Mouse (Mus musculus) lung, embryonic 15.5 days (tissue): ENCODE measurements at regions not wholly inside any gene's neighbourhood (a gene's known extent, or its start where the extent isn't known, plus 50 kb on each side); places are given as distances from the start of the nearest gene placed in this dataset.
"Not testable (repeated sequence)": the region's sequence is repeated elsewhere in the genome, so short reads cannot be mapped to it uniquely, and the experiment has no call there.

Experiments used
- ATAC-seq: fragments of 200-750 bp; cut with Nextera tagmentation; 2 replicates; pipeline ENCODE4 v1.8.0; 2017; ENCODE audit warnings: moderate number of reproducible peaks, borderline replicate concordance; ENCODE audit not compliant: low FRiP score, low TSS enrichment; ENCODE audit errors: extremely low read depth
- H3K27ac ChIP-seq: fragments of 300-500 bp; sonication (generic); 2 replicates; pipeline ENCODE4 v1.5.1; 2015; ENCODE audit warnings: moderate library complexity, mild to moderate bottlenecking, inconsistent platforms
- H3K27me3 ChIP-seq: fragments of 300-500 bp; sonication (generic); 2 replicates; pipeline ENCODE4 v1.6.1; 2015; ENCODE audit warnings: inconsistent platforms
- H3K36me3 ChIP-seq: fragments of 300-500 bp; sonication (generic); 2 replicates; pipeline ENCODE4 v1.6.1; 2015; ENCODE audit warnings: inconsistent platforms
- H3K4me1 ChIP-seq: fragments of 300-500 bp; sonication (generic); 2 replicates; pipeline ENCODE4 v1.6.1; 2015; ENCODE audit warnings: inconsistent platforms
- H3K4me2 ChIP-seq: fragments of 300-500 bp; sonication (generic); 2 replicates; pipeline ENCODE4 v1.6.1; 2015; ENCODE audit warnings: inconsistent platforms, mild to moderate bottlenecking, moderate library complexity
- H3K4me3 ChIP-seq: fragments of 300-500 bp; sonication (generic); 2 replicates; pipeline ENCODE4 v1.5.1; 2015; ENCODE audit warnings: mild to moderate bottlenecking, inconsistent platforms
- H3K9ac ChIP-seq: fragments of 300-500 bp; sonication (generic); 2 replicates; pipeline ENCODE4 v1.6.1; 2015; ENCODE audit warnings: inconsistent platforms
- H3K9me3 ChIP-seq: fragments of 300-500 bp; sonication (generic); 2 replicates; pipeline ENCODE4 v1.6.1; 2016; ENCODE audit warnings: inconsistent platforms
- WGBS: fragments of 180-500 bp; shearing (Covaris S2); methylation state at CpG from one replicate; pipeline ENCODE4 v1.1.7; 2015; 5-methylcytosine and 5-hydroxymethylcytosine counted together

DNA sequence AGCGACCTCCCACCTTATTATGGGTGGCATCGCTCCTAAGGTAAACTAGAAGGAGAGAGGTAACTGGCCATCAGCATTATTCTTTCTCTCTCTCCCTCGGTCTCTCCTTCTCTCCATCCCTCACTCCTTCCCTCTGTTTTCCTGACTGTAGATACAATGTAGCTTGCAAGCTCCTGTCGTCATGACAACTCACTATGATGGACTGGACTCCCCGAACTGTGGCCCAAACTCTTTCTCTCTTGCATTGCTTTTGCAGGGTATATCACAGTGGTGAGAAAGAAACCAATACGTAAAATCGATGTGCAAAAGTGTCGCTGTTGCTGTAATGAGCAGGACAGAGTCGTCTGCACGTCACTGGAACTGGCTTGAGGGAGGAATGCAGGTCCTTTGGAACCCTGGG lies 177.5 kb upstream of the Plcz1 start:
- H3K4me1 ChIP-seq: no peaks in the 10 kb centered on the region
- 83% methylated on average over 10 of the region's 10 CpGs for WGBS
- no peak for ATAC-seq
- no peak overlapping the region for H3K27ac ChIP-seq
- no peaks in the 10 kb centered on the region for H3K9me3 ChIP-seq
- H3K4me2 ChIP-seq: no peak overlapping the region
- no peaks in the 10 kb centered on the region for H3K27me3 ChIP-seq
- no peaks in the 10 kb centered on the region for H3K36me3 ChIP-seq
- H3K4me3 ChIP-seq: no peak overlapping the region
- H3K9ac ChIP-seq: no peak overlapping the region

DNA sequence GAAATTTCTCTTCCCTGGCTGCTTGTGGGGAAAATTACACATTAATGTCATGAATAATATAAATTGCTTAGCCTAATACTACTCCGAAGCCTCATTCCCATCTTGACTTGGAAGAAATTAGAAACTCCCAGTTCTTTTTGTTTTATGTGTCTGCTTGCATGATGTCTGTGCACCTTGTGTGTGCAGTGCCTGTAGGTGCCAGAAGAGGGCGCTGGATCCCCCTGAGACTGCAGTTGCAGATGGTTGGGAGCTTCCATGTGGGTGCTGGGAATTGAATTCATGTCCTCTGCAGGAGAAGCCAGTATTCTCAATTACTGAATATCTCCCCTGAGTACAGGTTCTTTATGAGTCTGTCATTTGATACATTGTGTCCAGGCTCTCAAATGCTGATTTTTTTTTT lies 171.1 kb upstream of the Plcz1 start:
- H3K27ac ChIP-seq: no peak overlapping the region
- 61% methylated on average over 2 of the region's 2 CpGs for WGBS
- no peaks in the 10 kb centered on the region for H3K36me3 ChIP-seq
- no peak overlapping the region for H3K9ac ChIP-seq
- no peaks in the 10 kb centered on the region for H3K4me1 ChIP-seq
- H3K9me3 ChIP-seq: no peaks in the 10 kb centered on the region
- no peak overlapping the region for H3K4me3 ChIP-seq
- H3K4me2 ChIP-seq: no peak overlapping the region
- H3K27me3 ChIP-seq: no peaks in the 10 kb centered on the region
- no peak for ATAC-seq

DNA sequence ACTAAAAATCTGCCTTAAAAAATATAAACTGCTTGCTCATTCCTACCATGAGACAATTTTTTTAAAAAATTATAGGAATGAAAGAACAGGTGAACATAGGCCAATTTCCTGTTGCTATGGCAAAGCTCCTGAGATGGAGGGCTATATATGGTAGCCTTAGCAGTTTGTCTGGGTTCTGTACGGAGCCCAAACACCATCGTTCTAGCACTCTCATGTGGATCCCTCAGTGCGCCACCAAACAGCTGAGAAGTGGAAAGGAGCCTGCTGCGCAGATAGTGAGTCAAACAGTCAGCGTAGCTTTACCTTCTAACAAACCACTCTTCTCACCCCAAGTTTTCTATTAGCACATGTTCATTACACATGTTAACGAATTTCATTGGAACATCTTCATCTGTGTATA lies 168.9 kb upstream of the Plcz1 start:
- no peak overlapping the region for H3K27ac ChIP-seq
- 91% methylated on average over 6 of the region's 6 CpGs for WGBS
- no peak overlapping the region for H3K4me2 ChIP-seq
- H3K4me3 ChIP-seq: no peak overlapping the region
- no peaks in the 10 kb centered on the region for H3K9me3 ChIP-seq
- no peak for ATAC-seq
- H3K36me3 ChIP-seq: no peaks in the 10 kb centered on the region
- no peaks in the 10 kb centered on the region for H3K4me1 ChIP-seq
- no peak overlapping the region for H3K9ac ChIP-seq
- H3K27me3 ChIP-seq: no peaks in the 10 kb centered on the region

DNA sequence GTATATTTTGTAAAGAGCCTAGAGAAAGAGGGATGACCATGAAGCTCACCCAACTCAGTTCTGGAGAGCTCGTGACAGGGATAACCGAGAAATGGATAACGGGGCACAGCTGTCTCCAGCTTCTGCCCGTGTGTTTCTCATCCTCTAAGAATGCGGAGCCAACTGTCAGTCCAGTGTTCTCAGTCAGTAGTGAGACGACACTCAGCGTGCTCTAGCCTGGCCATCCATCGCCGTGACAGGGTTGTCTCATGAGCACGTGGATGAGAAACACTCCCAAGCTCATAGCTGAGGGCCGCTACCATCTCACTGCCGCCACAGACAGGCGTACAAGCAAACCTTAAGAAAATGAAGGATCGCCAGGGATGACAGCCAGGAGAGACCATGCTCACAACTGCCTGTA lies 167.8 kb upstream of the Plcz1 start:
- Histone ChIP-seq H3K4me1 (no peaks in the 10 kb centered on the region), H3K27ac (no peak overlapping the region), H3K27me3 (no peaks in the 10 kb centered on the region), H3K9ac (no peak overlapping the region), H3K9me3 (no peaks in the 10 kb centered on the region), H3K36me3 (no peaks in the 10 kb centered on the region), H3K4me2 (no peak overlapping the region), H3K4me3 (no peak overlapping the region)
- ATAC-seq: peak; percentile 37; the same call in 1 of the 2 replicates
- 44% methylated on average over 14 of the region's 14 CpGs for WGBS

DNA sequence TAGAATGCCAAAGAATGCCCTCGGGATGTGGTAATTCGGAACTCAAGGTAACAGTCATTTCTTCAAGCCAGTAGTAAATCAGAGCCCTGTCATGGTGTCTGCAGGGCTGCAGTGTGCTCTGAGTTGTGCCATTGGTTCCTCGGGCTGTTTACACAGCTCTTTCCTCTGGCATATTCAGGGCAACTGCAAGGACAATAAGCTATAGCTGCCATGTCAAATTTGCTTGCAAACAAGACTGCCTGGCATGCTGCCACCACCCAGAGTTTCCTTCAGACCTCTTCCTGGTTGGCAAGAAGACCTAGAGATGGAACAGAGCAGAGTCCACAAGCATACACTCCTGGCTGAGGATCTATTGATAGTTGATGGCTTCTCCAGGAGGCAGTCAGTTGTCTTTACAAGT lies 167.1 kb upstream of the Plcz1 start:
- H3K9me3 ChIP-seq: no peaks in the 10 kb centered on the region
- H3K4me2 ChIP-seq: no peak overlapping the region
- no peaks in the 10 kb centered on the region for H3K27me3 ChIP-seq
- no peaks in the 10 kb centered on the region for H3K4me1 ChIP-seq
- H3K9ac ChIP-seq: no peak overlapping the region
- no peak overlapping the region for H3K4me3 ChIP-seq
- 79% methylated on average over 3 of the region's 3 CpGs for WGBS
- no peak for ATAC-seq
- H3K27ac ChIP-seq: no peak overlapping the region
- no peaks in the 10 kb centered on the region for H3K36me3 ChIP-seq

DNA sequence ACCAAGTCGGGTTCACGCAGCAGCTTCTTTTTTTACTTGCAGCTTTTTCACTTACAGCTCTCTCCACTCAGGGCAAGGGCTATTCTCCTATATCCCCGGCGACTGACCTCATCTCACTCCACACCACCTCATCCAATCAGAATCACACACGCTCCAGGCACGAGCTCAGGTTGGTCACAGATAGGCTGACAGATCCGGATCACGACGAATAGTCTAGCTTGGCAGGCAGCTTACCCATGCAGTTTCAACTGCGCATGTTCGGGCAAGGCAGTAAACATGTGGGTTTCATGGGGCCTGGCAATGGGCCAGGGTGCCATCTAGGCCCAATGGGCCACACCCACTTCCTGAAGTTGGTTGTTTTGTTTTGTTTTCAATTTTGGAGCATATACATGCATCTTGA lies 165.4 kb upstream of the Plcz1 start:
- not testable (repeated sequence) for H3K9ac ChIP-seq, H3K4me1 ChIP-seq, H3K9me3 ChIP-seq, H3K36me3 ChIP-seq, H3K4me3 ChIP-seq, H3K27me3 ChIP-seq, H3K4me2 ChIP-seq, H3K27ac ChIP-seq, ATAC-seq
- 79% methylated on average over 11 of the region's 11 CpGs for WGBS

DNA sequence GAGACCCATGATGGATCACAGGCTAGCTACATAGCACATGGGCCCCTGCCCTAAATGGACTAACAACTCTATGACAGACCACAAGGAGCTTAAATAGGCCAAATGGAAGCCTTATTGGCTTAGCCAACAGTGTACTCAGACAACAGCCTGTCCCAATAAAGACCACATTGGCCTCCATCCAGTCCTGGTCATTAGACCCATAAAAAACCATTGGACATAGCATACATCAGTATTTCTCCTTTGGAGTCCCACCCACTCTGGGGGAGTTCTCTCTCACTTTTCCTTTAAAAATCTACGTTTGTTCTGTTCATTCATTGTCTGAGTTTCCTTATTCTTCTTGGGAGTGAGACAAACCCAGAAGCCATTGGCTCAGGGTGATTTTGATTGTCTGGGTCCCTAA lies 160.1 kb upstream of the Plcz1 start:
- ATAC-seq: no peak
- WGBS: 71% methylated on average over 1 of the region's 1 CpGs
- Histone ChIP-seq H3K4me3 (no peak overlapping the region), H3K36me3 (no peaks in the 10 kb centered on the region), H3K27ac (no peak overlapping the region), H3K4me2 (no peak overlapping the region), H3K9me3 (no peaks in the 10 kb centered on the region), H3K4me1 (no peaks in the 10 kb centered on the region), H3K27me3 (no peaks in the 10 kb centered on the region), H3K9ac (no peak overlapping the region)

DNA sequence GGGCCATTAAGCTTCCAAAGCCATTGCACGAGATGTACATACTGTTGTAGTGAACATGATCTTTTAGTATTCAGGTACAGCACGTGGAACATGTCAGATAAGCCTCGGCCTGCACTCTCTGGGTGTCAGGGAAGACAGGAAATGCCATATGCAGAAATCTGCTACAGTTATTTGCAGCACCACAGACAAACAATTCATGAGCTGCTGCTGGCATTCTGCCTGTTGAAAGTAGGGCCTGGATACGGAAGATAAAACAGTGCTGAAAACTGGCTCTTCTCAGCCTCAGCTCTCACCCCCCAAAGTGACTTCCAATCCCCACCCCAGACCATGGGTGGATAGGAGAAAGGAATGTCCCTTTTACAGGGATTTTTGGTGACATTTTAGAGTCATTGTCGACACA lies 159.1 kb upstream of the Plcz1 start:
- no peaks in the 10 kb centered on the region for H3K36me3 ChIP-seq
- no peaks in the 10 kb centered on the region for H3K9me3 ChIP-seq
- H3K4me2 ChIP-seq: no peak overlapping the region
- no peak overlapping the region for H3K27ac ChIP-seq
- no peak overlapping the region for H3K9ac ChIP-seq
- peak; percentile 44; the same call in 1 of the 2 replicates for ATAC-seq
- no peaks in the 10 kb centered on the region for H3K4me1 ChIP-seq
- H3K27me3 ChIP-seq: no peaks in the 10 kb centered on the region
- WGBS: 39% methylated on average over 5 of the region's 5 CpGs
- H3K4me3 ChIP-seq: no peak overlapping the region

DNA sequence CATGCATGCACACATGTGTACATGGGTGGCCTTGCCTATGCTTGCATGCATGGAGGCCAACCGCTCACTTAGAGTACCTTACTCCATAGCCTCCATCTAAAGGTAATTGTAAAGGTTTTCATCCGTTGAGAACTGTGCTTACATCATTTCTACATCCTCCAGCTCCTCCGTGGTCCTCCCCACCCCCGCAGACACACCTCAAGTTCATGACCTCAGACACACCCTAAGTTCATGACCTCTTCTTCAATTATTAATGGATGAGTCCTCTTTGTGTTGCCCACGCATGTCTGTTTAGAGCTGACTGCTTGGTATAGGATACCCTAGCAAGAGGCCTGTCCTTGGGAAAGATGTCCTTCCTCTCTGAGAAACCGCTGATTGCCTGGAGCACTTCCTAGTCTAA lies 156.8 kb upstream of the Plcz1 start:
- ATAC-seq: no peak
- Histone ChIP-seq H3K9ac (no peak overlapping the region), H3K36me3 (no peaks in the 10 kb centered on the region), H3K4me3 (no peak overlapping the region), H3K9me3 (no peaks in the 10 kb centered on the region), H3K27ac (no peak overlapping the region), H3K4me2 (no peak overlapping the region), H3K4me1 (peaks cover 4% of the 10 kb centered on the region; the same call in 1 of the 2 replicates), H3K27me3 (no peaks in the 10 kb centered on the region)
- WGBS: 75% methylated on average over 6 of the region's 6 CpGs

DNA sequence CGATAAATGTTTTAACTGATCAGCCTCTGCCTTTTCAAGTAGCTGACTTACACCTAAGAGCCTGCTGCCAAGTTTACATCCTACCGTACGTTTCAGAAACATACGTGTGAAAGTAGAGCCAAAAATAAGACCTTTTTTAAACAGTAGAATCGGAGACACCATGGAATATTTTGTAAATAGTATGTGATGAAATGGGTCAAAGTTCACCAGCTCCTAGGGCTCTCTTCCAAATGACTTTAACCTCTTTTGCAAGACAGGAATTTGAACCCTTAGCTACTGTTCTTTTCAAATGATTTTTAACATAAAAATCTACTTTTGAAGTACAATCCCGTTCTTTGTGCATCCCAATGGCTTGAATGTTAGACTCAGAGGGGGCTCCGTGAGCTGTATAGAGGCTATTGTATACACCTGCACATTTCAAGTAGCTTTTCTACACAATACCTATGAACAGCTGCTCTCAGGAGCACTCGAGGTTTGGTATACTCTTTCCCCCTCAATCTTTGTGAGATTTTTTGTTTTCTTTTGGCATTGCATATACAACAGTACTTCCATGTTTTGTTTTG lies 155.9 kb upstream of the Plcz1 start:
- Histone ChIP-seq H3K9me3 (no peaks in the 10 kb centered on the region), H3K27ac (no peak overlapping the region), H3K4me2 (no peak overlapping the region), H3K9ac (no peak overlapping the region), H3K4me1 (peaks cover 6% of the 10 kb centered on the region; the same call in 1 of the 2 replicates), H3K36me3 (no peaks in the 10 kb centered on the region), H3K27me3 (no peaks in the 10 kb centered on the region), H3K4me3 (no peak overlapping the region)
- 58% methylated on average over 8 of the region's 8 CpGs for WGBS
- ATAC-seq: no peak

DNA sequence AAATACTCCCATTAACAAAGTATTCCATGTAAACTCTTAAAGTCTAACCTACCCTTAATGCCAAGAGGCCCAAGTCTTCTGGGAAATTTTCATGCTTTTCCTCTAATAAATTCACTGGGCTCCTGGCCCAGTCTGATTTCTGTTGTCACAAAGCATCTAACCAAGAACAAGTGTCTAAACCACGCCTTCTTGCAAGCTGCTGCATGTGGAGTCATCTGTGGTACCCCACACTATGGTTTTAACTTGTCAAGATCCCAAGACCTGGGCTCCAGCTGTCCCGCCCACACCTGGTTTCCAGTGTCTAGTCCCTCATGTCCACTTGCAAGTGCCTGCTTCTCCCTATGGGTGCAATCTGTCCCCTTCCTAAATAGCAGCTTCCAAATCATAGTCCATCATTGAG lies 153.0 kb upstream of the Plcz1 start:
- Histone ChIP-seq H3K36me3 (no peaks in the 10 kb centered on the region), H3K9ac (no peak overlapping the region), H3K27ac (no peak overlapping the region), H3K4me1 (peaks cover 6% of the 10 kb centered on the region; the same call in 1 of the 2 replicates), H3K9me3 (no peaks in the 10 kb centered on the region), H3K4me2 (no peak overlapping the region), H3K4me3 (no peak overlapping the region), H3K27me3 (no peaks in the 10 kb centered on the region)
- 88% methylated on average over 2 of the region's 2 CpGs for WGBS
- no peak for ATAC-seq

DNA sequence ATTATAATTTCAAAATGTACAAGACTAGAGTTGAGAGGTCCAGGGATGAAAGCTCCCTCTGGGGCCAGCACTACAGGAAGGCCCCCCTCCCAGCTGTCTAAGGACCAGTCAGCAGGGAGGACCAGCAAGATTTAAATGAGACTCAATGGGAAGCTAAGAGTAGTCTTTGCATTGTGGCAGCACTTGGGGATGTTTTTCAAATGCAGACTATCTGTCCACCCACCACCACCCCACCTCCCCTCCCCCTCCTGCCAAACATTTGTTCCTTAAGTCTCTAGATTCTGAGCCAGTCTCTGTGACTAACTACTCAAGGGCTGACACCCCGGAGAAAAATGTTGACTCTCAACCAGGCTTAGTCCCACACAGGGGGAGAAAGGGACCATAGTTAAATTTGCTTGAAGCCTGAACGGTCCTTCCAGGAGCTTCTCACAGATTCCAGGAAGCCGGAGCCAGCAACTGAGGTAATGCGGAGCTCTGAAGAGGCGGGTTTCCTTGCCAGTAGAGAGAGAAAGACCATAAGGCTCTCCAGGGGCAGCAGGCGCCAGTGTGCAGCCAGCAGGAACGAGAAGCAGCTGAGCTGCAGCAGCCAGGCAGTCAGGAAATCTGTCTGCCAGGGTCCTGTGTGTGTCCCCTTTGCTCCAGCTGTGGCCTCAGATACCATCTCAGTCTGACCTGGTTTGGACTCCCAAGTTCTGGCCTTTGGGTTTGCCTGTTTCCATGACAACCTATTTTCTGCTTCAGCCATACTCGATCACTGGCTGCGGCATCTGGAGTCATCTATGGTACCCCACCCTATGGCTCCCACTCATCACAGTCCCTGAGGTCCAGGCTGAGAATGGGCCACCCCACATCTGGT lies 152.1 kb upstream of the Plcz1 start:
- Histone ChIP-seq H3K27ac (no peak overlapping the region), H3K9me3 (no peaks in the 10 kb centered on the region), H3K9ac (no peak overlapping the region), H3K36me3 (no peaks in the 10 kb centered on the region), H3K4me2 (no peak overlapping the region), H3K4me1 (peaks cover 6% of the 10 kb centered on the region; the same call in 1 of the 2 replicates), H3K4me3 (no peak overlapping the region), H3K27me3 (no peaks in the 10 kb centered on the region)
- WGBS: 43% methylated on average over 9 of the region's 9 CpGs
- ATAC-seq: peak; percentile 42; the same call in 1 of the 2 replicates
